Mouse (Mus musculus): ENCODE measurements around the gene Frmd4b. TPM values are rescaled to one million over a fixed set of nuclear protein-coding genes. Genes with fewer than 3 reads are reported as not detected.
"Not testable (repeated sequence)": the region's sequence is repeated elsewhere in the genome, so short reads cannot be mapped to it uniquely, and the experiment has no call there.

Gene Frmd4b
- total RNA-seq, 1 experiment from 2014 or later = 6.4 TPM

- ATAC-seq (ENCODE audit: extremely low read depth, insufficient number of reproducible peaks, low FRiP score, poor library complexity, severe bottlenecking) = no peak
Measured at GRCm38 (mm10) chr6:97400446-97400845, 216.9 kb downstream of the Frmd4b start.

- no peak for ATAC-seq (ENCODE audit: extremely low read depth, insufficient number of reproducible peaks, low FRiP score, poor library complexity, severe bottlenecking)
Measured at GRCm38 (mm10) chr6:97397935-97398334, 219.4 kb downstream of the Frmd4b start.

DNA sequence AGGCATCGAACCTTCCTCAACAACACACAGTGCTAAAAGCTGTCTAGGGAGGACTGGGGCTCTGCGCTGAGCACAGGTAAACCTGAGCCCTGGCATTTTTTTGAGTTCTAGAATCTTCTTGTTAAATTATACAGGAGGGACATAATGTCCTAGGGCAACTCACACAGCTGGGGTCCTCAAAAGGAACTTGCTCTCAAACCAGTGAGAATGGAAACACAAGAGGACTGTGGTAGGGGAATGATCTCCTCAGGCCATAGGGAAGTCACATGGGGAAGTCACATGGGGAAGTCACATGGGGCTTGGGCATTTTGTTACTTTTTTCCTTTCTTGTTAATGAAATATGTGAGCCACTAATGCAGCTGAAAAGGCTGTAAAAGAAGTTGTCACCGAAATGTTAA lies 220.4 kb downstream of the Frmd4b start:
- ATAC-seq (ENCODE audit: extremely low read depth, insufficient number of reproducible peaks, low FRiP score, poor library complexity, severe bottlenecking) = no peak

- ATAC-seq (ENCODE audit: extremely low read depth, insufficient number of reproducible peaks, low FRiP score, poor library complexity, severe bottlenecking) = no peak
Measured at GRCm38 (mm10) chr6:97396351-97396956, 220.9 kb downstream of the Frmd4b start.

DNA sequence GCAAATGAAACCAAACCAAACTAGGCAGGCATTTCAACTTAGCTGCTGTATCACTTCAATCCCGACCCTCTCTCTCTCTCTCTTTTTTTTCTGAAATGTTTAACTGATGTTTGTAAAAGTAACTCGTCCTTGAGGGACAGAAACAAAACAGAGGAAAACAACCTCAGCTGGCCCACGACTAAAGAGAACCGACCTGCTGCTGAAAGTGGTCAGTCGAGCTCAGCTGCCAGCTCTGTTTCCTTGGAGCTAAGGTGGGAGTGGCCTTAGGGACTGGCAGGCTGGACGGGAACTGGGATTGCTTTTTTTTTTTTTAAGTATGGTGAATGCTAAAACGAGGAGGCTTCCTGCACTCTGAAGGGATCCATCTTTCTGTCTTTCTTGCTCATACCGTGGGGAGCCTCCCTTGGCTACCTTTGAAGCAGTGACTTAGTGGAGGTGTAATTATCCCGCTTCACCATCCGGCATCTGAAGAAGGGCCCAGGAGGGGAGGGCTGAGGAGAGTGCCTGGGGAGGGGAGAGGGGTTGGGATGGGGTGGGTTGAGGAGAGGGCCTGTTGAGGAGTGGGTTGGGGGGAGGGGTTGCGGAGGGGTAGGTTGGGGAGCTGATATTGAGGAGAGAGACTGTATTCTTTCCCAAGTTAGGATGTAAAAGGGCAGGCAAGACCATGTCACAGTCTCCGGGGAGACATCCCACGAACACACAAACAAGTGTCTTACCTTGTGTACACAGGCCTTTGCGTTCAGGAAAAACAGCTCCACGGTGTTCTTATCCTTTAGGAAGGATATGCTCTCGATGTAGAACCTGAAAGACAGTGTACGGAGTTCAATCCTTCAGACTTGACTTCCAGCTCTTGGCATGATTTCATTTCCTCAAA lies 221.6 kb downstream of the Frmd4b start:
- no peak for ATAC-seq (ENCODE audit: extremely low read depth, insufficient number of reproducible peaks, low FRiP score, poor library complexity, severe bottlenecking)

GRCm38 (mm10) chr6:97394473-97395075 lies 222.8 kb downstream of the Frmd4b start:
- no peak for ATAC-seq (ENCODE audit: extremely low read depth, insufficient number of reproducible peaks, low FRiP score, poor library complexity, severe bottlenecking)

DNA sequence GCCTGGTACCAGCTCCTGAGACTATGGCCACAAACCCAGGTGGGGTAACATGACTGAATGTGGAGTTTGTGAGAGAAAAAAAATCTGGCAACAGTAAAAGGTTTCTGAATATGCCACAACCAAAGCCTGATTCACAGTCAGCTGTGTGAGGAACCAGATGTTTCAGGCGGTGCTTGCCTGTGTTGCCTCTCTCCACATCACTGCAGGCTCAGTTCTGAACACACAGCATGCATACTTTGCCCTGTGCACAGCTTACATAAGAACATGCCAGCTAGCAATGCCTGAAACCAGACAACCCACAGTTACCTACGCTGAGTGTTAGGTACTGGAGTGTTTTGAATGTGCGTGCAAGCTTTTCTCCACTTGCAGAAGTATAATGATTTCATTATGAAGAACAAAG lies 224.4 kb downstream of the Frmd4b start:
- no peak for ATAC-seq (ENCODE audit: extremely low read depth, insufficient number of reproducible peaks, low FRiP score, poor library complexity, severe bottlenecking)

DNA sequence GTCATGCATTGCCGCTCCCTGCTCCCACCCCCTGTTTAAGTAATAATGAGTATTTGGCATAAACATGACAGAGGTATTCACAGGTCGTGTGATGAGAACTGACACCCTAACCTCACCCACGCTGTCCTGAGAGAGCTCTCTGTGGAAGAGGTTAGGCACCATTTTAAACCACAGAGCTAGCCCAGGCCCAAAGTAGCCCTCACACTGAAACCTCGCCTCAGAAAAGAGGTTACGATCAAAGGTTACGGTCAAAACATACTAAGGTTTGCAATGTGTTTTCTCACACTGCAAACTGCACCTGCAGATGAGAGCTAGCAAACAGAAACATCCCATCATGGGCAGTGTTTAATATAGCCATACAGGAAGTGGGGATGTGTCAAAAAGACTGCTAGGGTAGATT lies 230.0 kb downstream of the Frmd4b start:
- no peak for ATAC-seq (ENCODE audit: extremely low read depth, insufficient number of reproducible peaks, low FRiP score, poor library complexity, severe bottlenecking)

- ATAC-seq (ENCODE audit: extremely low read depth, insufficient number of reproducible peaks, low FRiP score, poor library complexity, severe bottlenecking) = no peak
Measured at GRCm38 (mm10) chr6:97384918-97385317, 232.4 kb downstream of the Frmd4b start.

DNA sequence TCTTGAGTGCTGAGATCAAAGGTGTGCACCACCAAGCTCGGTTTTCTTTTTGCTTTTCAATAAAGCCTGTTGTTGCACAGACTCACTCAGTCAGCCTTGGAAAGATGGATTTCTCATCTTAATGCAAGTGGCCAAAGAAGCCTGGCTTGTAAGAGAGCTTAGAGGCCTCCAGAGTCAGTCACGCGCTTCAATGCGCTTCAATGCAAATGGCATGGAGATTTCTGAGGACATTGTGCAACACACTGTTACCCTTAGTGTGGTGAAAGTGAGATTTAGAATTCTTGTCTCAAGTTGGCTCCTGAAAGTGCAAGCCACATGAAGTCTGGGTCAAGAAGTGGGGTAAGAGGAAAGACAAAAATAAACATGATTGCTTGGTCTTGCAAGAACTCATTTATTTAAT lies 236.1 kb downstream of the Frmd4b start:
- ATAC-seq (ENCODE audit: extremely low read depth, insufficient number of reproducible peaks, low FRiP score, poor library complexity, severe bottlenecking) = no peak

- no peak for ATAC-seq (ENCODE audit: extremely low read depth, insufficient number of reproducible peaks, low FRiP score, poor library complexity, severe bottlenecking)
Measured at GRCm38 (mm10) chr6:97370947-97371346, 246.4 kb downstream of the Frmd4b start.

DNA sequence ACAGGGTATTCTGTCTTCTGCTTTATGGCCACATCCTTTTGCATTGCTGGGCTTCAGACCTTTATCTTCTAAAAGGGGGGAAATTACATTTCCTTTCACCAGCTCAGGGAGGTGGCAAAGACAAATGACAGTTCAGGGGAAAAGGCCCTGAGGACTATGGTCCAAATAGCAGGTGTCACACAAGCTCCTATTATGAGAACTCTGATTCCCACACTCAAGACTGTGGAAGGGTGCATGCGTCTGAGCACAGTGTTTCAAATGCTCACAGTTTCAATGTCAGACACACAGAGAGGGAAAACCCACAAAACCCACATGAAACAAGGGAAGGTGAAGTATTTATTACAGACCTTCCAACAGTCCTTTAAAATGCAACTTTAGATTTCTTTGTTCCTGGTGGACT lies 246.9 kb downstream of the Frmd4b start:
- no peak for ATAC-seq (ENCODE audit: extremely low read depth, insufficient number of reproducible peaks, low FRiP score, poor library complexity, severe bottlenecking)

- no peak for ATAC-seq (ENCODE audit: extremely low read depth, insufficient number of reproducible peaks, low FRiP score, poor library complexity, severe bottlenecking)
Measured at GRCm38 (mm10) chr6:97363846-97364245, 253.5 kb downstream of the Frmd4b start.

GRCm38 (mm10) chr6:97357606-97358005 lies 259.7 kb downstream of the Frmd4b start:
- not testable (repeated sequence) for ATAC-seq (ENCODE audit: extremely low read depth, insufficient number of reproducible peaks, low FRiP score, poor library complexity, severe bottlenecking)

- no peak for ATAC-seq (ENCODE audit: extremely low read depth, insufficient number of reproducible peaks, low FRiP score, poor library complexity, severe bottlenecking)
Measured at GRCm38 (mm10) chr6:97356612-97357011, 260.7 kb downstream of the Frmd4b start.

- no peak for ATAC-seq (ENCODE audit: extremely low read depth, insufficient number of reproducible peaks, low FRiP score, poor library complexity, severe bottlenecking)
Measured at GRCm38 (mm10) chr6:97355141-97355540, 262.2 kb downstream of the Frmd4b start.

GRCm38 (mm10) chr6:97353933-97354332 lies 263.4 kb downstream of the Frmd4b start:
- no peak for ATAC-seq (ENCODE audit: extremely low read depth, insufficient number of reproducible peaks, low FRiP score, poor library complexity, severe bottlenecking)

- ATAC-seq (ENCODE audit: extremely low read depth, insufficient number of reproducible peaks, low FRiP score, poor library complexity, severe bottlenecking) = no peak
Measured at GRCm38 (mm10) chr6:97353371-97353770, 264.0 kb downstream of the Frmd4b start.

- no peak for ATAC-seq (ENCODE audit: extremely low read depth, insufficient number of reproducible peaks, low FRiP score, poor library complexity, severe bottlenecking)
Measured at GRCm38 (mm10) chr6:97352505-97353154, 264.7 kb downstream of the Frmd4b start.
